Mouse (Mus musculus): Measurements from ENCODE around the gene Trappc3l. TPM values are rescaled to one million over a fixed set of nuclear protein-coding genes. Genes with fewer than 3 reads are reported as not detected.

Trappc3l gene
- total and polyA plus RNA-seq, 3 experiments = not detected

DNA sequence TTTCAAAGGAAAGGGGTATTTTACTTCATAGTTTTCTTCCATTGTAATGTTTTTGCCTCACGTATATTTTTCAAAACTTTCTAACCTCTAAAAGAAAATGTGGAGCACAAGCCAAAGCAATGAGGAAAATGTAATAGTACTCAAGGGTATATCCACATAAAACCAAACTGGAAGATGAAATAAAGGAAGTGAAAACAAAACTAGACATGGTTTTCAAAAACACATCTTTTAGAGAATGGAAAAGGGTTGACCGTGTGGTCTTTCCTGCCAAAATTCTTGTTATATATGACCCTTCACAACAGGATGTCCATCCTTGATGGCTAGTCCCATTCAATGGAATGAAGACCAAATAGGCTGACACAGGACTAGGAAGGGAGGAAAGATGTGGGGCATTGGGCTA lies 81.0 kb downstream of the Trappc3l start:
- H3K27ac ChIP-seq (ENCODE audit: insufficient read depth, low read depth) = no peak overlapping the region
- dilution Hi-C loops (cut with MboI; ENCODE audit: extremely low pct_ligation_motif_present, extremely low pct_unique_long_range_greater_than_20kb, low sequenced_read_pairs) = no loop called here
- no peaks in the 10 kb centered on the region for H3K36me3 ChIP-seq (replicated peaks in 1 of 2; ENCODE audit: control insufficient read depth in 1 of 2, insufficient read depth in 1 of 2, low read length in 1 of 2)
- TF ChIP-seq IRF4 (IDR thresholded peaks at IDR 0.05; ENCODE audit: low read depth, low read length) = peak; percentile 45; the same call in 1 of the 2 replicates
- no peak for TF ChIP-seq E2F4 (IDR thresholded peaks at IDR 0.05; ENCODE audit: insufficient replicate concordance, low read depth, low read length)
- no peak for TF ChIP-seq ELF1 (IDR thresholded peaks at IDR 0.05; ENCODE audit: low read depth, low read length)
- peak; percentile 59; the same call in 1 of the 2 replicates for TF ChIP-seq EP300 (IDR thresholded peaks at IDR 0.05; ENCODE audit: low read length)
- in situ Hi-C loops (cut with MboI; ENCODE audit: low pct_ligation_motif_present, low pct_unique_long_range_greater_than_20kb, low sequenced_read_pairs) = no loop called here
- no peak overlapping the region for H3K9ac ChIP-seq (ENCODE audit: insufficient read depth, low read depth)
- H3K4me1 ChIP-seq (ENCODE audit: control insufficient read depth in 1 of 2, insufficient read depth in 2 of 2) = peaks cover 7 to 34% of the 10 kb centered on the region in 2 experiments
- DNase-seq (ENCODE audit: extremely low read depth) = no peak
- no peak overlapping the region for H3K4me3 ChIP-seq (replicated peaks in 1 of 3; ENCODE audit: low read depth in 2 of 3, low read length in 2 of 3, poor library complexity in 1 of 3)
- no peaks in the 10 kb centered on the region for H3K9me3 ChIP-seq (replicated peaks; ENCODE audit: low read length)
- no peak overlapping the region for H3K4me2 ChIP-seq (ENCODE audit: insufficient read depth, low read depth, poor library complexity, severe bottlenecking)
- no peaks in the 10 kb centered on the region for H3K27me3 ChIP-seq (replicated peaks)
- H3K79me2 ChIP-seq (replicated peaks; ENCODE audit: control insufficient read depth, extremely low read depth, insufficient read depth, poor library complexity, severe bottlenecking) = no peaks in the 10 kb centered on the region

DNA sequence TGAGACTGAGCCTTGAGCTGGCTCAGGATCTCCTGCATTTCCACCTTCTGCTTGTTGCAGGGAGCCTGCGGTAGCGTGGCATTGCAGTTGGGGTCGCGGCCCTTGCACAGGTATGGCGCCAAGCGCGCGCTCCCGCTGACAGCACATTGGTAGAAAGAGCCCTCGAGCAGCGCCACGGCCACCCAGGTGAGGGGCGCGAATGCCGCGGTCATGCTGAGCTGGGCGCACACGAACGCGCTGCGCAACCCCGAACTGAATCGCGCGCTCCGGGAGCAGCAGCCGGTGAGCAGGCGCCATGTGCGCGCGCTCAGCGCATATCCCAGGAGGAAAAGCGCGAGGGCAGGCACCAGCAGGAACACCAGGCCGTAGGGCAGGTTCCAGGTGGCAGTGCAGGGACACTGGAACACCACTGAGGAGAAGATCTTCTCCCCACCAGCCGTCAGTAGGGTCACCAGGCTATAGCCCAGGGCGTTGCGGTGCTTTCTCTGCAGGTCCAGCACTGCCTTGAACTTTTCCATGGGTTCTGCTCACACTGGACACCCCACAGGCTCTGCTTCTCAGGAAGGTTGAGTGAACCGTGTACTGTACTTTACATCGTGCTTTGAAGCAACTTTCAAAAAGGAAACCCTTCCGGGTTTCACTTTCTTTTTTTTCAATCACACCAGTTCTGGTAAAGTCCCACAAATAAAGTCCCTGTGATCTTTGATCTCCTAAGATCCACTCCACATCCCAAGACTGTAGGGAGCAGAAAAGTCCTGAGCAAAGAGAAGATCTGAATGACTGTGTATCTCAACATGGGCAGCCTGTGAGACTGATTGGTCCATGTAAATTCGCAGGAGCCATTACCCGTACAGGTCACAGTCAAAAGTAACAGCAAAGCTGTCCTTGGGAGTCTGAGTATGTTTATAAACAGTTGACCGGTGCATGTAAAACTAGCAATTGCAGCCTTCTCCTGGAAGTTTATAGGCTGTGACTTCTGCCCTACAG lies 90.3 kb downstream of the Trappc3l start, which contains the start of gene Calhm6:
Gene Calhm6 (minus strand): TSS at position 593 of the 987 bp plus-strand sequence.
- DNase-seq (ENCODE audit: extremely low read depth) = no peak
- Histone ChIP-seq H3K4me3 (replicated peaks in 1 of 3; ENCODE audit: low read depth in 2 of 3, low read length in 2 of 3, poor library complexity in 1 of 3) (peak within 1 kb of the TSS; percentile 23 to 69 (median 28)), H3K9ac (ENCODE audit: insufficient read depth, low read depth) (peak within 1 kb of the TSS; percentile 17; the same call in 1 of the 2 replicates), H3K27me3 (replicated peaks) (no peaks in the 10 kb centered on the region), H3K36me3 (replicated peaks in 1 of 2; ENCODE audit: control insufficient read depth in 1 of 2, insufficient read depth in 1 of 2, low read length in 1 of 2) (no peaks in the 10 kb centered on the region), H3K4me1 (ENCODE audit: control insufficient read depth in 1 of 2, insufficient read depth in 2 of 2) (peaks cover 0 to 16% of the 10 kb centered on the region in 2 experiments; a peak in 2 of 4 replicates), H3K79me2 (replicated peaks; ENCODE audit: control insufficient read depth, extremely low read depth, insufficient read depth, poor library complexity, severe bottlenecking) (no peaks in the 10 kb centered on the region), H3K4me2 (ENCODE audit: insufficient read depth, low read depth, poor library complexity, severe bottlenecking) (peak within 1 kb of the TSS; percentile 65), H3K27ac (ENCODE audit: insufficient read depth, low read depth) (no peak within 1 kb of the TSS), H3K9me3 (replicated peaks; ENCODE audit: low read length) (no peaks in the 10 kb centered on the region)
- TF ChIP-seq NRF1 (IDR thresholded peaks at IDR 0.05; ENCODE audit: low read depth, low read length) (peak; percentile 31; the same call in 1 of the 2 replicates), BHLHE40 (IDR thresholded peaks at IDR 0.05; ENCODE audit: low read depth, low read length) (no peak), IRF4 (IDR thresholded peaks at IDR 0.05; ENCODE audit: low read depth, low read length) (0 out of 2 replicates have a peak, but pooled peaks have one; percentile 14), MAX (IDR thresholded peaks at IDR 0.05; ENCODE audit: low read length) (peak; percentile 10; the same call in 1 of the 2 replicates)
- dilution Hi-C loops (cut with MboI; ENCODE audit: extremely low pct_ligation_motif_present, extremely low pct_unique_long_range_greater_than_20kb, low sequenced_read_pairs) (no loop called here), in situ Hi-C loops (cut with MboI; ENCODE audit: low pct_ligation_motif_present, low pct_unique_long_range_greater_than_20kb, low sequenced_read_pairs) (no loop called here)

GRCm38 (mm10) chr10:34128391-34128790 lies 91.0 kb downstream of the Trappc3l start:
- H3K27me3 ChIP-seq (replicated peaks) = no peaks in the 10 kb centered on the region
- no peak overlapping the region for H3K9ac ChIP-seq (ENCODE audit: insufficient read depth, low read depth)
- H3K27ac ChIP-seq (ENCODE audit: insufficient read depth, low read depth) = no peak overlapping the region
- H3K4me2 ChIP-seq (ENCODE audit: insufficient read depth, low read depth, poor library complexity, severe bottlenecking) = peak overlapping the region; percentile 65; the same call in 1 of the 2 replicates
- no peaks in the 10 kb centered on the region for H3K79me2 ChIP-seq (replicated peaks; ENCODE audit: control insufficient read depth, extremely low read depth, insufficient read depth, poor library complexity, severe bottlenecking)
- H3K4me3 ChIP-seq (replicated peaks in 1 of 3; ENCODE audit: low read depth in 2 of 3, low read length in 2 of 3, poor library complexity in 1 of 3) = no peak overlapping the region
- DNase-seq (ENCODE audit: extremely low read depth) = no peak
- H3K9me3 ChIP-seq (replicated peaks; ENCODE audit: low read length) = no peaks in the 10 kb centered on the region
- H3K36me3 ChIP-seq (replicated peaks in 1 of 2; ENCODE audit: control insufficient read depth in 1 of 2, insufficient read depth in 1 of 2, low read length in 1 of 2) = no peaks in the 10 kb centered on the region
- TF ChIP-seq MXI1 (IDR thresholded peaks at IDR 0.05; ENCODE audit: low read depth, low read length) (no peak), USF1 (IDR thresholded peaks at IDR 0.05; ENCODE audit: low read depth, low read length) (0 out of 2 replicates have a peak, but pooled peaks have one; percentile 6)
- dilution Hi-C loops (cut with MboI; ENCODE audit: extremely low pct_ligation_motif_present, extremely low pct_unique_long_range_greater_than_20kb, low sequenced_read_pairs) (no loop called here), in situ Hi-C loops (cut with MboI; ENCODE audit: low pct_ligation_motif_present, low pct_unique_long_range_greater_than_20kb, low sequenced_read_pairs) (no loop called here)
- H3K4me1 ChIP-seq (ENCODE audit: control insufficient read depth in 1 of 2, insufficient read depth in 2 of 2) = peaks cover 0 to 16% of the 10 kb centered on the region in 2 experiments; a peak in 2 of 4 replicates

Measured in CH12.LX (cell line).